Mouse (Mus musculus): ENCODE data around the gene Irf4. TPM values are rescaled to one million over a fixed set of nuclear protein-coding genes. Genes with fewer than 3 reads are reported as not detected.

Gene Irf4
- 7.3 and 13.2 TPM in 2 replicates for polyA plus RNA-seq (2012; ENCODE audit: low replicate concordance)

DNA sequence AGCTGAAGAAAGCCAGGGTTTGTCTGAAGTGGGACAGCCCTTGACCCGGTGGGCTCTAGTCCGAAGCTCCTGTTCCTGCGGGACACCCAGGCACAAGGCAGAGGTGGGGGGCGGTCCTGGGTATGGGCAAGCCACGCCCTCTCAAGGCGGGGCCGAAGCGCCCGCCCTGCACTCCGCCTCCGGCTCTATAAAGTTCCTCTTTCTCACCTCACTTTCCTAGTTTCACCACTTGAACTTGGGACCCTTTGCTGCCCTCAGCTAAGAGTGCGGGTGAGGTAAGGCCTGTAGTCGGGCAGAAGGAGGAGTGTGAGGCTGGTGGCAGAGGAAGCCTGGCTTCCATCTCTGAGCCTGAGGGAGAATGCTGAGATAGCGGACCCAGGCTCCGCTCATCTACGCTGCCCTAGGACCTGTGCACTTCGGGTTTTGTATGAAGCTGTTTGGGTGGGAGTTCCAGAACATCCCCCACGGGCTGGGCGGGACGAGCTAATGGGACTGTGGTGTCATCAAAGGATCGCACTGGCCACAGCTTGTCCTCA lies at the start of gene Irf4:
TSS of gene Irf4 (plus strand) at position 206 of the 536 bp plus-strand sequence.

Other genes starting within 250 kb of the Irf4 start
- 75.6 and 78.0 TPM in 2 replicates for gene Uqcrfs1, start 203.9 kb upstream of the Irf4 start, polyA plus RNA-seq (2012; ENCODE audit: low replicate concordance)
- 13.0 and 16.8 TPM in 2 replicates for gene Dusp22, start 89.2 kb upstream of the Irf4 start, polyA plus RNA-seq (2012; ENCODE audit: low replicate concordance)
- 0.10 TPM in 1 of 2 replicates, not detected in the other for gene Hus1b, start 198.5 kb downstream of the Irf4 start, polyA plus RNA-seq (2012; ENCODE audit: low replicate concordance)
- 6.3 and 7.2 TPM in 2 replicates for gene Exoc2, start 224.9 kb downstream of the Irf4 start, polyA plus RNA-seq (2012; ENCODE audit: low replicate concordance)
- gene Gm5447, start 225.0 kb downstream of the Irf4 start, polyA plus RNA-seq (2012; ENCODE audit: low replicate concordance): not detected in 2 replicates

All from hematopoietic multipotent progenitor cell, adult 10-12 weeks (in vitro differentiated cells).